Comparison of ENCODE assay signal across 20 mouse cellular contexts in the genomic region with DNA sequence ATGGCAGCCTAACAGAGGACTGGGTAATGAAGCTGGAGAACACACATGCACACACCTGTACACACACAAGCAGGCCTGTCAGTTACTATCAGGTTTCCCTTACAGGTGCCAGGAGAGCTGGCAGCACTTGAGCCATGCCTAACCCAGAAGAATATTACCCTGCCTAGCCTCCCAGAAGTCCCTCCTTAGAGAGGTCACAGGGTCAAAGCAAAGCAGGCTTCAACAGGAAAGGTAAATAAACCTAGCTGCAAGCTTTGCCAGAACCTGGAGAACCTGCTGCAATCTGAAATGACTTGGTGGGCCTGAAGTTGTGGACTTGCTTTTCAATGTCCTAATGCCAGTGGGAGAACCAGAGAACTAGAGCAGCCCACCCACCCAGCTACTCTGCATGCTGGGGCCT. TPM values are rescaled to one million over a fixed set of nuclear protein-coding genes. Genes with fewer than 3 reads are reported as not detected.
A peak's percentile ranks its signal among the peaks of the same experiment; 100 is the strongest.
DNase-seq lines count a peak whose midpoint lies in the region; ATAC-seq and TF ChIP-seq lines count a peak whose summit lies in the region.
"Had no signal": no experiment of that assay in that cellular context is flagged by ENCODE, and none has a peak within 500 bp of the region (broad histone marks: within the 10 kb centered on the region; RNA-seq: fewer than 3 reads in every experiment).

No protein-coding gene starts in this region.

- H3K4me1 ChIP-seq in lung, embryonic 15.5 days = peaks cover 45% of the 10 kb centered on the region
- H3K4me1 ChIP-seq in stomach, postnatal 0 days (replicated peaks; ENCODE audit: control insufficient read depth, insufficient read depth) = peaks cover 5% of the 10 kb centered on the region; the same call in 1 of the 2 replicates
- no peaks in the 10 kb centered on the region for H3K4me1 ChIP-seq in intestine, postnatal 0 days (replicated peaks; ENCODE audit: control insufficient read depth, insufficient read depth, low read length)

- H3K9me3 ChIP-seq in lung, embryonic 15.5 days = no peaks in the 10 kb centered on the region
- no peaks in the 10 kb centered on the region for H3K9me3 ChIP-seq in stomach, postnatal 0 days (ENCODE audit: control insufficient read depth, low read length)
- H3K9me3 ChIP-seq in intestine, postnatal 0 days (ENCODE audit: control insufficient read depth) = no peaks in the 10 kb centered on the region
- H3K9me3 ChIP-seq: embryonic facial prominence, embryonic 15.5 days; hindbrain, embryonic 12.5 days; limb, embryonic 15.5 days; midbrain, embryonic 12.5 days; neural tube, embryonic 12.5 days had no signal

- peaks cover 30% of the 10 kb centered on the region; the same call in 1 of the 2 replicates for H3K36me3 ChIP-seq in lung, embryonic 15.5 days
- H3K36me3 ChIP-seq in stomach, postnatal 0 days (ENCODE audit: control insufficient read depth, insufficient read depth, low read length) = no peaks in the 10 kb centered on the region; the same call in 1 of the 2 replicates
- peaks cover 34% of the 10 kb centered on the region for H3K36me3 ChIP-seq in intestine, postnatal 0 days (ENCODE audit: control insufficient read depth, insufficient read depth)

- no peak for DNase-seq in layer of hippocampus, adult 2 months (ENCODE audit: low spot score in 2 of 2)
- DNase-seq in layer of hippocampus, postnatal 36 days = no peak
- no peak for DNase-seq in lung, postnatal 4 days
- peak; percentile 74 for DNase-seq in lung, postnatal 25 days (ENCODE audit: low spot score)
- DNase-seq in stomach, postnatal 0 days (ENCODE audit: low spot score) = peak; percentile 40
- DNase-seq: adrenal gland, adult 2 months; heart, postnatal 10 days; kidney, postnatal 36 days; layer of hippocampus, adult 9-11 months; thymus, adult 2 months had no signal

- no peak overlapping the region for H3K4me3 ChIP-seq in layer of hippocampus, adult 2 months
- H3K4me3 ChIP-seq in lung, embryonic 15.5 days = no peak overlapping the region
- H3K4me3 ChIP-seq in stomach, postnatal 0 days (ENCODE audit: low read depth, low read length) = no peak overlapping the region
- no peak overlapping the region for H3K4me3 ChIP-seq in intestine, postnatal 0 days (ENCODE audit: low read depth, low read length)
- H3K4me3 ChIP-seq: embryonic facial prominence, embryonic 15.5 days; hindbrain, embryonic 12.5 days; limb, embryonic 15.5 days; midbrain, embryonic 12.5 days; neural tube, embryonic 12.5 days had no signal

- no peak for TF ChIP-seq EP300 in stomach, postnatal 0 days (optimal IDR thresholded peaks at IDR 0.05)

- TF ChIP-seq CTCF in layer of hippocampus, adult 2 months (conservative IDR thresholded peaks at IDR 0.05) = no peak
- TF ChIP-seq CTCF in stomach, postnatal 0 days (IDR thresholded peaks at IDR 0.05; ENCODE audit: low read depth) = no peak
- no peak for TF ChIP-seq CTCF in intestine, postnatal 0 days (IDR thresholded peaks at IDR 0.05; ENCODE audit: low read depth)

- no peak for ATAC-seq in lung, embryonic 15.5 days (ENCODE audit: borderline replicate concordance, extremely low read depth, low FRiP score, low TSS enrichment)
- ATAC-seq in stomach, postnatal 0 days (ENCODE audit: low FRiP score, low TSS enrichment) = no peak
- ATAC-seq in intestine, postnatal 0 days = no peak

- H3K9ac ChIP-seq in lung, embryonic 15.5 days = no peak overlapping the region
- H3K9ac ChIP-seq in stomach, postnatal 0 days (ENCODE audit: low read length) = no peak overlapping the region
- no peak overlapping the region for H3K9ac ChIP-seq in intestine, postnatal 0 days (ENCODE audit: low read depth, low read length)
- H3K9ac ChIP-seq: embryonic facial prominence, embryonic 15.5 days; hindbrain, embryonic 12.5 days; limb, embryonic 15.5 days; midbrain, embryonic 12.5 days; neural tube, embryonic 12.5 days had no signal

- H3K27me3 ChIP-seq in lung, embryonic 15.5 days = no peaks in the 10 kb centered on the region
- no peaks in the 10 kb centered on the region for H3K27me3 ChIP-seq in stomach, postnatal 0 days (ENCODE audit: control insufficient read depth, insufficient read depth, low read length)
- no peaks in the 10 kb centered on the region for H3K27me3 ChIP-seq in intestine, postnatal 0 days (replicated peaks; ENCODE audit: control insufficient read depth, insufficient read depth, low read length)
- H3K27me3 ChIP-seq: embryonic facial prominence, embryonic 15.5 days; hindbrain, embryonic 12.5 days; limb, embryonic 15.5 days; midbrain, embryonic 12.5 days; neural tube, embryonic 12.5 days had no signal

- H3K27ac ChIP-seq in layer of hippocampus, adult 2 months = peak overlapping the region; percentile 97
- H3K27ac ChIP-seq in lung, embryonic 15.5 days = peak overlapping the region; percentile 32; the same call in 1 of the 2 replicates
- 0 out of 2 replicates have a peak overlapping the region, but pooled peaks have one; percentile 8 for H3K27ac ChIP-seq in stomach, postnatal 0 days (replicated peaks)
- no peak overlapping the region for H3K27ac ChIP-seq in intestine, postnatal 0 days (ENCODE audit: low read depth, low read length)
- H3K27ac ChIP-seq: embryonic facial prominence, embryonic 15.5 days; hindbrain, embryonic 12.5 days; limb, embryonic 15.5 days; midbrain, embryonic 12.5 days; neural tube, embryonic 12.5 days had no signal

- H3K4me2 ChIP-seq in lung, embryonic 15.5 days = no peak overlapping the region
- no peak overlapping the region for H3K4me2 ChIP-seq in stomach, postnatal 0 days (replicated peaks; ENCODE audit: low read depth)
- no peak overlapping the region for H3K4me2 ChIP-seq in intestine, postnatal 0 days (replicated peaks; ENCODE audit: low read depth)
- H3K4me2 ChIP-seq: embryonic facial prominence, embryonic 15.5 days; heart, embryonic 11.5 days; hindbrain, embryonic 12.5 days; limb, embryonic 15.5 days; midbrain, embryonic 12.5 days; neural tube, embryonic 12.5 days had no signal

RNA-seq across cellular contexts. Expression of gene Cyb561d1, which starts 1.5 kb away (rescaled TPM):
- total RNA-seq in layer of hippocampus, adult 2 months (2021) = 10 to 100 TPM; 16.3 to 16.8 TPM
- 10 to 100 TPM; 16.4 to 16.5 TPM for total RNA-seq in layer of hippocampus, postnatal 36 days (2021)
- polyA plus RNA-seq in lung, embryonic 15.5 days (2015; fragmentation: Nextera tagmentation; extraction: Ambion mirVana) = 2.6 and 3.4 TPM in 2 replicates
- polyA plus RNA-seq in stomach, postnatal 0 days (2015; fragmentation: Nextera tagmentation; extraction: Ambion mirVana) = 5.5 TPM in 2 replicates
- 6.3 and 6.7 TPM in 2 replicates for polyA plus RNA-seq in intestine, postnatal 0 days (2015; fragmentation: Nextera tagmentation; extraction: Ambion mirVana)

RNA-seq across cellular contexts. Expression of gene Atxn7l2, which starts 8.2 kb away (rescaled TPM):
- 10 to 100 TPM; 31.9 to 34.6 TPM for total RNA-seq in layer of hippocampus, adult 2 months (2021)
- 10 to 100 TPM; 25.7 to 28.9 TPM for total RNA-seq in layer of hippocampus, postnatal 36 days (2021)
- polyA plus RNA-seq in lung, embryonic 15.5 days (2015; fragmentation: Nextera tagmentation; extraction: Ambion mirVana) = 14.5 TPM in 2 replicates
- 4.3 and 4.8 TPM in 2 replicates for polyA plus RNA-seq in stomach, postnatal 0 days (2015; fragmentation: Nextera tagmentation; extraction: Ambion mirVana)
- polyA plus RNA-seq in intestine, postnatal 0 days (2015; fragmentation: Nextera tagmentation; extraction: Ambion mirVana) = 3.4 and 4.0 TPM in 2 replicates

RNA-seq across cellular contexts. Expression of gene Amigo1, which starts 16.4 kb away (rescaled TPM):
- total RNA-seq in layer of hippocampus, adult 2 months (2021) = 10 to 100 TPM; 69.7 to 79.0 TPM
- 10 to 100 TPM; 65.0 to 69.0 TPM for total RNA-seq in layer of hippocampus, postnatal 36 days (2021)
- polyA plus RNA-seq in lung, embryonic 15.5 days (2015; fragmentation: Nextera tagmentation; extraction: Ambion mirVana) = 2.0 and 3.0 TPM in 2 replicates
- polyA plus RNA-seq in stomach, postnatal 0 days (2015; fragmentation: Nextera tagmentation; extraction: Ambion mirVana) = 3.0 and 3.5 TPM in 2 replicates
- polyA plus RNA-seq in intestine, postnatal 0 days (2015; fragmentation: Nextera tagmentation; extraction: Ambion mirVana) = 2.8 and 2.9 TPM in 2 replicates

RNA-seq across cellular contexts. Expression of gene Sypl2, which starts 23.9 kb away (rescaled TPM):
- 1 to 10 TPM; 2.0 to 3.0 TPM for total RNA-seq in layer of hippocampus, adult 2 months (2021)
- total RNA-seq in layer of hippocampus, postnatal 36 days (2021) = 1 to 10 TPM; 2.0 to 2.3 TPM
- polyA plus RNA-seq in lung, embryonic 15.5 days (2015; fragmentation: Nextera tagmentation; extraction: Ambion mirVana) = 0.42 and 0.54 TPM in 2 replicates
- 0.04 and 0.05 TPM in 2 replicates for polyA plus RNA-seq in stomach, postnatal 0 days (2015; fragmentation: Nextera tagmentation; extraction: Ambion mirVana)
- polyA plus RNA-seq in intestine, postnatal 0 days (2015; fragmentation: Nextera tagmentation; extraction: Ambion mirVana) = 0.26 and 0.51 TPM in 2 replicates
- total RNA-seq: granulocyte monocyte progenitor cell, adult 5-6 weeks had no signal

RNA-seq across cellular contexts. Expression of gene Gpr61, which starts 47.8 kb away (rescaled TPM):
- total RNA-seq in layer of hippocampus, adult 2 months (2021) = 10 to 100 TPM; 17.3 to 18.0 TPM
- 10 to 100 TPM; 15.6 to 15.9 TPM for total RNA-seq in layer of hippocampus, postnatal 36 days (2021)
- polyA plus RNA-seq in lung, embryonic 15.5 days (2015; fragmentation: Nextera tagmentation; extraction: Ambion mirVana) = 0.07 TPM in 1 of 2 replicates, not detected in the other
- 0.11 TPM in 2 replicates for polyA plus RNA-seq in stomach, postnatal 0 days (2015; fragmentation: Nextera tagmentation; extraction: Ambion mirVana)
- 0.05 and 0.13 TPM in 2 replicates for polyA plus RNA-seq in intestine, postnatal 0 days (2015; fragmentation: Nextera tagmentation; extraction: Ambion mirVana)
- total RNA-seq: gastrocnemius, adult 18-20 months; granulocyte monocyte progenitor cell, adult 5-6 weeks; heart, postnatal 10 days had no signal
- polyA plus RNA-seq: thymus, adult 2 months had no signal

Comparison
In these comparisons a context has a peak if more than half of its experiments do, and no peak if none do; other contexts are left out.
1. DNase-seq: peak in lung, postnatal 25 days (single experiment) and stomach, postnatal 0 days (single experiment); none in layer of hippocampus, adult 2 months (0 of 2), layer of hippocampus, postnatal 36 days (0 of 2) and lung, postnatal 4 days (0 of 2).